Mouse (Mus musculus) C2C12 (cell line): ENCODE results near the gene Klhl41. TPM values are rescaled to one million over a fixed set of nuclear protein-coding genes. Genes with fewer than 3 reads are reported as not detected.

Source experiments
- H3K27me3 ChIP-seq: one replicate; pipeline ENCODE4 v1.6.1; 2011; ENCODE audit not compliant: control insufficient read depth, insufficient read depth, insufficient read length
- H3K36me3 ChIP-seq: one replicate; pipeline ENCODE4 v1.6.1; 2011; ENCODE audit not compliant: control insufficient read depth, insufficient read depth
- H3K4me3 ChIP-seq: one replicate; pipeline ENCODE4 v1.5.1; 2011; ENCODE audit warnings: mild to moderate bottlenecking, control low read depth; ENCODE audit not compliant: poor library complexity, insufficient read depth, severe bottlenecking
- H3K79me2 ChIP-seq: one replicate; pipeline ENCODE4 v1.6.1; 2011; ENCODE audit not compliant: control insufficient read depth, insufficient read depth
- H3K79me3 ChIP-seq: one replicate; pipeline ENCODE4 v1.6.1; 2011; ENCODE audit warnings: low read depth, control low read depth
- H3ac ChIP-seq: one replicate; pipeline ENCODE3; 2011; ENCODE audit warnings: low read depth; ENCODE audit not compliant: control insufficient read depth, insufficient read length
- CEBPB ChIP-seq: IDR thresholded peaks from one replicate; pipeline ENCODE4 v1.6.1; 2011; ENCODE audit warnings: low read depth, mild to moderate bottlenecking, control low read depth, moderate library complexity
- CTCF ChIP-seq: IDR thresholded peaks from one replicate; pipeline ENCODE4 v1.5.1; 2011; ENCODE audit not compliant: control insufficient read depth, insufficient read depth, insufficient read length
- FOSL1 ChIP-seq: IDR thresholded peaks from one replicate; pipeline ENCODE4 v1.8.0; 2011; ENCODE audit warnings: mild to moderate bottlenecking, low read length; ENCODE audit not compliant: poor library complexity, insufficient read depth, severe bottlenecking
- MAX ChIP-seq: IDR thresholded peaks from one replicate; pipeline ENCODE4 v1.6.1; 2011; ENCODE audit warnings: mild to moderate bottlenecking, control low read depth
- MYOD1 ChIP-seq: IDR thresholded peaks from one replicate; pipeline ENCODE4 v1.6.1; 2011; ENCODE audit warnings: low read depth; ENCODE audit not compliant: control insufficient read depth, insufficient read length
- MYOG ChIP-seq: IDR thresholded peaks from one replicate; pipeline ENCODE4 v1.6.1; 2011; ENCODE audit not compliant: control insufficient read depth, insufficient read length; ENCODE audit errors: extremely low read depth
- USF1 ChIP-seq: IDR thresholded peaks from one replicate; pipeline ENCODE4 v1.6.1; 2011; ENCODE audit warnings: low read depth, mild to moderate bottlenecking, control low read depth, moderate library complexity
- polyA plus RNA-seq: library from polyadenylated mRNA; unstranded; fragments of >200 nt; fragmentation: generic; extraction: Trizol; gene quantifications from one replicate; pipeline ENCODE4 v1.2.1, GENCODE M21; 2012; ENCODE audit warnings: missing spikeins

Gene Klhl41
- polyA plus RNA-seq, 1 experiment = 0.88 TPM

DNA sequence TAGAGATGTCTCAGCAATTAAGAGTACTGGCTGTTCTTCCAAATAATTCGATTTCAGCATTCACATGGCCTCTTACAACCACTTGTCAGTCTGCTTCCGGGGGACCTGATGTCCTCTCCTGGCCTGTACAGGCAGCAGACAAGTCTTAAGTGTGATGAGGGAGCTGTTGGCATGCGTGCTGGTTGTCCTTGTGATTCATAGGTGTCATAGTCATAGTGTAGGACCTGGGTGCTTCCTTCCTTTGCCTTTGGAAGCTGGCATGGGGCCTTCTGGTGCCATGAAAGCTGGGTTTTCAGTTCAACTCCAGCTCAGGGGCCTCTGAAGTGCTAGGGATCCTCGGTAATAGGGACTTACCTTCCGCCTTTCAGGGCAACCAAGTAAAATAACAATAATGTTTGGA lies 44.2 kb downstream of the Klhl41 start:
- H3K27me3 ChIP-seq = no peaks in the 10 kb centered on the region
- no peak overlapping the region for H3ac ChIP-seq
- H3K4me3 ChIP-seq = no peak overlapping the region
- TF ChIP-seq CTCF (no peak), CEBPB (no peak), MYOG (no peak), MAX (no peak), MYOD1 (no peak), FOSL1 (no peak), USF1 (no peak)
- peaks cover 2% of the 10 kb centered on the region for H3K79me3 ChIP-seq
- H3K79me2 ChIP-seq = peaks cover 12% of the 10 kb centered on the region
- H3K36me3 ChIP-seq = no peaks in the 10 kb centered on the region

GRCm38 (mm10) chr2:69716483-69716882 lies 46.6 kb downstream of the Klhl41 start:
- Histone ChIP-seq H3K79me2 (peaks cover 12% of the 10 kb centered on the region), H3K4me3 (no peak overlapping the region), H3K79me3 (peaks cover 2% of the 10 kb centered on the region), H3K36me3 (no peaks in the 10 kb centered on the region), H3K27me3 (no peaks in the 10 kb centered on the region), H3ac (no peak overlapping the region)
- no peak for TF ChIP-seq FOSL1

GRCm38 (mm10) chr2:69719121-69719520 lies 49.2 kb downstream of the Klhl41 start:
- Histone ChIP-seq H3K36me3 (no peaks in the 10 kb centered on the region), H3K4me3 (no peak overlapping the region), H3K79me3 (peaks cover 10% of the 10 kb centered on the region), H3ac (no peak overlapping the region), H3K27me3 (no peaks in the 10 kb centered on the region), H3K79me2 (peaks cover 16% of the 10 kb centered on the region)
- TF ChIP-seq MYOG (no peak), FOSL1 (no peak), CTCF (no peak), CEBPB (no peak), MAX (no peak)

- Histone ChIP-seq H3K79me3 (peaks cover 37% of the 10 kb centered on the region), H3K79me2 (peaks cover 46% of the 10 kb centered on the region), H3K36me3 (peaks cover 11% of the 10 kb centered on the region), H3ac (peak within 1 kb of the TSS; percentile 95), H3K27me3 (no peaks in the 10 kb centered on the region), H3K4me3 (peak within 1 kb of the TSS; percentile 92)
- TF ChIP-seq MYOD1 (no peak), CTCF (no peak), USF1 (no peak), MYOG (no peak), FOSL1 (no peak), MAX (no peak), CEBPB (no peak)
Measured at GRCm38 (mm10) chr2:69722273-69722649, 52.3 kb downstream of the Klhl41 start, which contains the start of gene Ppig. Gene Ppig, plus strand, starts transcription at chr2:69722545.

- Histone ChIP-seq H3ac (peak overlapping the region; percentile 95), H3K27me3 (no peaks in the 10 kb centered on the region), H3K4me3 (peak overlapping the region; percentile 92), H3K79me2 (peaks cover 51% of the 10 kb centered on the region), H3K79me3 (peaks cover 40% of the 10 kb centered on the region), H3K36me3 (peaks cover 11% of the 10 kb centered on the region)
- TF ChIP-seq MYOG (no peak), MAX (peak; percentile 85)
Measured at GRCm38 (mm10) chr2:69722650-69723518, 53.0 kb downstream of the Klhl41 start.

DNA sequence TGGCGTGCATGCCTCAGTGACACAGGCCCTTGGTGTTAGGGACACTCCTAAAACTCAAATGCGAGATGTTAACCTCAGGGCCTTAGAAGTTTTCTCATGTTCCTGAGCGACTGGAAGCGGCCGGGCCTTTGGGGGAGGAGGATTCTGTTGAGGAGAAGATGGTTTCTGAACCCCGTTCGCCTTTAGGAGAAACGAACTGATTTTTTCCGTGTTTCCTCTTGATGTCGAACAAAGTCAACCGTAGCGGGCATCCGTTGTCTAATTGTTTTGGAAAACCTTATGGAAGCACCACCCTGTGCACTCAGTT lies 53.6 kb downstream of the Klhl41 start:
- H3K79me3 ChIP-seq = peaks cover 44% of the 10 kb centered on the region
- peaks cover 11% of the 10 kb centered on the region for H3K36me3 ChIP-seq
- H3K4me3 ChIP-seq = peak overlapping the region; percentile 92
- H3ac ChIP-seq = peak overlapping the region; percentile 95
- no peaks in the 10 kb centered on the region for H3K27me3 ChIP-seq
- H3K79me2 ChIP-seq = peaks cover 55% of the 10 kb centered on the region
- TF ChIP-seq MYOG (no peak), FOSL1 (no peak), CTCF (no peak), MYOD1 (no peak), MAX (no peak), CEBPB (no peak), USF1 (no peak)

Other genes with a start within 250 kb of the Klhl41 start
- gene Lrp2, start 84.1 kb upstream of the Klhl41 start, polyA plus RNA-seq = 0.68 TPM
- gene Bbs5, start 22.9 kb upstream of the Klhl41 start, polyA plus RNA-seq = 3.1 TPM
- 4.7 TPM for gene Fastkd1, start 43.4 kb downstream of the Klhl41 start, polyA plus RNA-seq
- gene Ppig, start 52.4 kb downstream of the Klhl41 start, polyA plus RNA-seq = 6.5 TPM
- gene Ccdc173, start 119.5 kb downstream of the Klhl41 start, polyA plus RNA-seq = 0.26 TPM
- 9.0 TPM for gene Phospho2, start 119.5 kb downstream of the Klhl41 start, polyA plus RNA-seq
- gene Klhl23, start 151.8 kb downstream of the Klhl41 start, polyA plus RNA-seq = 1.0 TPM
- 44.7 TPM for gene Ssb, start 191.4 kb downstream of the Klhl41 start, polyA plus RNA-seq
- 9.0 TPM for gene Mettl5, start 215.5 kb downstream of the Klhl41 start, polyA plus RNA-seq
- 6.3 TPM for gene Ubr3, start 227.1 kb downstream of the Klhl41 start, polyA plus RNA-seq